31 mouse cellular contexts compared by ENCODE assay signal in the genomic region with DNA sequence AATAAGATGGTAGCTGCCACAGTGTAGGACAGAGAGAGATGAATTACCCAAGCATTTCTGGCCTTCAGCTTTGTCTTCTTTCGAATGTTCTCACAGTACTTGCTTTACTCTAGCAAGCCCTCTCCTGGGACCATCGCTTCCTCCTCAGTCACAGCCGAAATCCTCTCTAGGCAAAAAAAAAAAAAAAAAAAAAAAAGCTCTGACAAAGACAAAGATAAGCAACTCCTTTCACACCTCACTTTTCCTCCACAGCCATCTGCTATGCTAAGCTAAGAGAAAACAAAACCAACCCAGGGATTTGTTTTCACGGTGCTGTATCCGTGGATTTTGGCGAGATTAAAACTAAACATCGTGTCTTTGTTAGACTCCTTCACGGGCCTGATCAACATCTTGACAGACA.
DNase-seq lines count a peak whose midpoint lies in the region; ATAC-seq and TF ChIP-seq lines count a peak whose summit lies in the region.
"Had no signal": no experiment of that assay in that cellular context is flagged by ENCODE, and none has a peak within 500 bp of the region (broad histone marks: within the 10 kb centered on the region; RNA-seq: fewer than 3 reads in every experiment).

No protein-coding gene starts in this region.

- H3K4me2 ChIP-seq in forebrain, postnatal 0 days (ENCODE audit: low read depth): no peak overlapping the region
- 0 out of 2 replicates have a peak overlapping the region, but pooled peaks have one; percentile 9 for H3K4me2 ChIP-seq in heart, postnatal 0 days (ENCODE audit: low read depth, low read length)
- H3K4me2 ChIP-seq in CH12.LX (ENCODE audit: insufficient read depth, low read depth, poor library complexity, severe bottlenecking): no peak overlapping the region
- H3K4me2 ChIP-seq: hindbrain, embryonic 15.5 days; kidney, embryonic 15.5 days; liver, embryonic 12.5 days; midbrain, embryonic 13.5 days had no signal

- WGBS in forebrain, postnatal 0 days: 54% methylated on average over 8 of the region's 8 CpGs
- WGBS in forebrain, embryonic 10.5 days: 85% methylated on average over 8 of the region's 8 CpGs
- 22% methylated on average over 8 of the region's 8 CpGs for WGBS in heart, postnatal 0 days
- 76% methylated on average over 8 of the region's 8 CpGs for WGBS in limb, embryonic 10.5 days

- no peak overlapping the region for H3K4me3 ChIP-seq in forebrain, postnatal 0 days (ENCODE audit: low read depth, low read length)
- H3K4me3 ChIP-seq in forebrain, embryonic 10.5 days: no peak overlapping the region
- H3K4me3 ChIP-seq in heart, postnatal 0 days (ENCODE audit: low read depth, low read length): no peak overlapping the region
- H3K4me3 ChIP-seq in CH12.LX (replicated peaks in 1 of 3; ENCODE audit: low read depth in 2 of 3, low read length in 2 of 3, poor library complexity in 1 of 3): no peak overlapping the region
- no peak overlapping the region for H3K4me3 ChIP-seq in MEL (ENCODE audit: control insufficient read depth in 1 of 2, insufficient read depth in 1 of 2, low read depth in 2 of 2, low read length in 2 of 2)
- no peak overlapping the region for H3K4me3 ChIP-seq in limb, embryonic 10.5 days
- H3K4me3 ChIP-seq: erythroblast, embryonic 14.5 days; gastrocnemius, adult 2 months; heart, adult 2 months; hindbrain, embryonic 10.5 days; hindbrain, embryonic 15.5 days; kidney, embryonic 15.5 days; left cerebral cortex, adult 2 months; liver, embryonic 12.5 days; midbrain, embryonic 13.5 days had no signal

- H3K79me2 ChIP-seq in CH12.LX (replicated peaks; ENCODE audit: control insufficient read depth, extremely low read depth, insufficient read depth, poor library complexity, severe bottlenecking) (no peaks in the 10 kb centered on the region), MEL (ENCODE audit: control insufficient read depth, insufficient read depth, low read length, poor library complexity) (no peaks in the 10 kb centered on the region)

- dilution Hi-C loops in CH12.LX (cut with MboI; ENCODE audit: extremely low pct_ligation_motif_present, extremely low pct_unique_long_range_greater_than_20kb, low sequenced_read_pairs): no loop called here

- H3K27ac ChIP-seq in forebrain, postnatal 0 days (ENCODE audit: low read depth, low read length): 0 out of 2 replicates have a peak overlapping the region, but pooled peaks have one; percentile 1
- no peak overlapping the region for H3K27ac ChIP-seq in forebrain, embryonic 10.5 days
- H3K27ac ChIP-seq in heart, postnatal 0 days (ENCODE audit: low read depth): no peak overlapping the region
- no peak overlapping the region for H3K27ac ChIP-seq in CH12.LX (ENCODE audit: insufficient read depth, low read depth)
- no peak overlapping the region for H3K27ac ChIP-seq in MEL (ENCODE audit: control insufficient read depth, low read depth, low read length)
- H3K27ac ChIP-seq in limb, embryonic 10.5 days: no peak overlapping the region
- H3K27ac ChIP-seq: gastrocnemius, adult 2 months; heart, adult 2 months; hindbrain, embryonic 10.5 days; hindbrain, embryonic 15.5 days; kidney, embryonic 15.5 days; left cerebral cortex, adult 2 months; liver, embryonic 12.5 days; macrophage; midbrain, embryonic 13.5 days; stomach, postnatal 0 days had no signal

- TF ChIP-seq RAD21 in CH12.LX (IDR thresholded peaks at IDR 0.05; ENCODE audit: low read depth, low read length) (no peak), MEL (IDR thresholded peaks at IDR 0.05; ENCODE audit: low read depth, low read length) (no peak)

- no peaks in the 10 kb centered on the region for H3K36me3 ChIP-seq in forebrain, postnatal 0 days (ENCODE audit: insufficient read depth)
- H3K36me3 ChIP-seq in forebrain, embryonic 10.5 days (replicated peaks): no peaks in the 10 kb centered on the region
- no peaks in the 10 kb centered on the region for H3K36me3 ChIP-seq in heart, postnatal 0 days (replicated peaks; ENCODE audit: control insufficient read depth, insufficient read depth, low read length)
- H3K36me3 ChIP-seq in CH12.LX (replicated peaks in 1 of 2; ENCODE audit: control insufficient read depth in 1 of 2, insufficient read depth in 1 of 2, low read length in 1 of 2) (no peaks in the 10 kb centered on the region), MEL (ENCODE audit: control insufficient read depth in 1 of 2, insufficient read depth in 2 of 2, low read length in 2 of 2) (no peaks in the 10 kb centered on the region)
- H3K36me3 ChIP-seq in limb, embryonic 10.5 days: no peaks in the 10 kb centered on the region
- H3K36me3 ChIP-seq: hindbrain, embryonic 10.5 days; hindbrain, embryonic 15.5 days; kidney, embryonic 15.5 days; liver, embryonic 12.5 days; midbrain, embryonic 13.5 days had no signal

- no peak for DNase-seq in forebrain, postnatal 0 days
- DNase-seq in forebrain, embryonic 10.5 days (ENCODE audit: extremely low spot score, low spot score): no peak
- no peak for DNase-seq in heart, postnatal 0 days (ENCODE audit: low spot score)
- DNase-seq in heart, adult 9 months (ENCODE audit: low spot score in 2 of 2): no peak
- peak; percentile 39 for DNase-seq in CH12.LX (ENCODE audit: extremely low read depth)
- DNase-seq in MEL (ENCODE audit: low read depth, low spot score): no peak
- no peak for DNase-seq in limb, embryonic 10.5 days (ENCODE audit: low spot score)
- DNase-seq: adrenal gland, postnatal 10 days; B cell, adult 2 months; cerebellum, adult 11-12 months; cerebellum, adult 9-11 months; gastrocnemius, adult 2 months; gastrocnemius, postnatal 36 days; heart, adult 2 months; kidney, adult 18-20 months; kidney, postnatal 25 days; liver, postnatal 0 days; lung, postnatal 10 days; right cerebral cortex, postnatal 4 days; thymus, adult 2 months; thymus, postnatal 36 days had no signal

- no peak for TF ChIP-seq CTCF in forebrain, postnatal 0 days (IDR thresholded peaks at IDR 0.05; ENCODE audit: low read depth)
- TF ChIP-seq CTCF in heart, postnatal 0 days (IDR thresholded peaks at IDR 0.05; ENCODE audit: low read depth): no peak
- TF ChIP-seq CTCF in CH12.LX (conservative IDR thresholded peaks at IDR 0.05 in 1 of 2, IDR thresholded peaks at IDR 0.05 in 1 of 2; ENCODE audit: low read depth in 2 of 2, low read length in 2 of 2) (no peak), MEL (IDR thresholded peaks at IDR 0.05 in 2 of 3, conservative IDR thresholded peaks at IDR 0.05 in 1 of 3; ENCODE audit: control insufficient read depth in 1 of 3, insufficient read depth in 1 of 3, low read depth in 2 of 3, low read length in 3 of 3, poor library complexity in 1 of 3, severe bottlenecking in 1 of 3) (no peak)

- H3K9ac ChIP-seq in forebrain, postnatal 0 days: no peak overlapping the region
- no peak overlapping the region for H3K9ac ChIP-seq in heart, postnatal 0 days (replicated peaks; ENCODE audit: low read depth, low read length)
- H3K9ac ChIP-seq in CH12.LX (ENCODE audit: insufficient read depth, low read depth) (no peak overlapping the region), MEL (ENCODE audit: control insufficient read depth, low read depth, low read length, poor library complexity, severe bottlenecking) (no peak overlapping the region)
- H3K9ac ChIP-seq: hindbrain, embryonic 15.5 days; kidney, embryonic 15.5 days; liver, embryonic 12.5 days; liver, postnatal 0 days; midbrain, embryonic 13.5 days had no signal

- TF ChIP-seq EP300 in heart, postnatal 0 days (IDR thresholded peaks at IDR 0.05; ENCODE audit: low read depth): no peak
- TF ChIP-seq EP300 in CH12.LX (IDR thresholded peaks at IDR 0.05; ENCODE audit: low read length) (no peak), MEL (IDR thresholded peaks at IDR 0.05; ENCODE audit: low read depth in 1 of 2, low read length in 2 of 2) (no peak)

- in situ Hi-C loops in CH12.LX (cut with MboI; ENCODE audit: low pct_ligation_motif_present, low pct_unique_long_range_greater_than_20kb, low sequenced_read_pairs): no loop called here

- no peak for ATAC-seq in forebrain, postnatal 0 days
- no peak for ATAC-seq in heart, postnatal 0 days (ENCODE audit: insufficient read depth, low read depth)
- ATAC-seq: inflammation-experienced regulatory T-cells, adult 6 months; liver, embryonic 12.5 days; liver, postnatal 0 days; midbrain, embryonic 13.5 days had no signal

- TF ChIP-seq POLR2A in CH12.LX (IDR thresholded peaks at IDR 0.05; ENCODE audit: low read depth, low read length) (no peak), MEL (IDR thresholded peaks at IDR 0.05; ENCODE audit: control insufficient read depth in 1 of 2, insufficient read depth in 1 of 2, low read depth in 1 of 2, low read length in 2 of 2, poor library complexity in 1 of 2) (no peak)

- no peaks in the 10 kb centered on the region for H3K9me3 ChIP-seq in forebrain, postnatal 0 days (ENCODE audit: low read length)
- H3K9me3 ChIP-seq in forebrain, embryonic 10.5 days: no peaks in the 10 kb centered on the region
- H3K9me3 ChIP-seq in heart, postnatal 0 days (replicated peaks; ENCODE audit: control insufficient read depth, low read length): no peaks in the 10 kb centered on the region
- no peaks in the 10 kb centered on the region for H3K9me3 ChIP-seq in CH12.LX (replicated peaks; ENCODE audit: low read length)
- H3K9me3 ChIP-seq in MEL (replicated peaks; ENCODE audit: insufficient read depth, low read length): no peaks in the 10 kb centered on the region
- no peaks in the 10 kb centered on the region for H3K9me3 ChIP-seq in limb, embryonic 10.5 days (replicated peaks)
- H3K9me3 ChIP-seq: hindbrain, embryonic 10.5 days; hindbrain, embryonic 15.5 days; kidney, embryonic 15.5 days; liver, embryonic 12.5 days; midbrain, embryonic 13.5 days had no signal

- no peaks in the 10 kb centered on the region for H3K27me3 ChIP-seq in forebrain, postnatal 0 days (ENCODE audit: insufficient read depth, low read length)
- no peaks in the 10 kb centered on the region for H3K27me3 ChIP-seq in forebrain, embryonic 10.5 days (ENCODE audit: poor library complexity, severe bottlenecking)
- H3K27me3 ChIP-seq in heart, postnatal 0 days (ENCODE audit: control insufficient read depth, insufficient read depth, low read length): no peaks in the 10 kb centered on the region
- H3K27me3 ChIP-seq in CH12.LX (replicated peaks) (no peaks in the 10 kb centered on the region), MEL (ENCODE audit: control insufficient read depth in 1 of 2, insufficient read depth in 2 of 2, low read length in 2 of 2) (no peaks in the 10 kb centered on the region)
- no peaks in the 10 kb centered on the region for H3K27me3 ChIP-seq in limb, embryonic 10.5 days (ENCODE audit: low read depth, poor library complexity, severe bottlenecking)
- H3K27me3 ChIP-seq: hindbrain, embryonic 15.5 days; kidney, embryonic 15.5 days; liver, embryonic 12.5 days; midbrain, embryonic 13.5 days had no signal

- H3K4me1 ChIP-seq in forebrain, postnatal 0 days (ENCODE audit: insufficient read depth): no peaks in the 10 kb centered on the region
- H3K4me1 ChIP-seq in forebrain, embryonic 10.5 days: no peaks in the 10 kb centered on the region
- H3K4me1 ChIP-seq in heart, postnatal 0 days (ENCODE audit: control insufficient read depth, insufficient read depth): no peaks in the 10 kb centered on the region
- H3K4me1 ChIP-seq in CH12.LX (ENCODE audit: control insufficient read depth in 1 of 2, insufficient read depth in 2 of 2) (peaks cover 0 to 6% of the 10 kb centered on the region in 2 experiments; a peak in 1 of 4 replicates), MEL (ENCODE audit: control insufficient read depth in 1 of 2, insufficient read depth in 2 of 2, low read length in 2 of 2) (no peaks in the 10 kb centered on the region)
- no peaks in the 10 kb centered on the region for H3K4me1 ChIP-seq in limb, embryonic 10.5 days
- H3K4me1 ChIP-seq: hindbrain, embryonic 10.5 days; hindbrain, embryonic 15.5 days; kidney, embryonic 15.5 days; liver, embryonic 12.5 days; midbrain, embryonic 13.5 days had no signal
